Mouse (Mus musculus) lung, adult 2 months (tissue): ENCODE data around the gene Dusp2. TPM values are rescaled to one million over a fixed set of nuclear protein-coding genes. Genes with fewer than 3 reads are reported as not detected.
A peak's percentile ranks its signal among the peaks of the same experiment; 100 is the strongest.

ENCODE experiments used
- DNase-seq: peaks from one replicate; pipeline ENCODE4 v3.0.0; 2022
- H3K4me1 ChIP-seq: fragments of 200-500 bp; 2 replicates; pipeline ENCODE4 v1.6.1; 2011; ENCODE audit warnings: low read length; ENCODE audit not compliant: control insufficient read depth, insufficient read depth
- H3K4me3 ChIP-seq: fragments of 200-500 bp; replicated peaks from 2 replicates; pipeline ENCODE3; 2011; ENCODE audit warnings: low read depth, mild to moderate bottlenecking, control low read depth, low read length; ENCODE audit errors: extremely low read depth
- CTCF ChIP-seq: fragments of 200-500 bp; IDR thresholded peaks from 2 replicates; pipeline ENCODE4 v1.5.1; 2011; ENCODE audit warnings: mild to moderate bottlenecking, low read length, control low read depth; ENCODE audit not compliant: insufficient read depth
- POLR2A ChIP-seq: fragments of 200-500 bp; IDR thresholded peaks from 2 replicates; pipeline ENCODE4 v1.6.1; 2011; ENCODE audit warnings: low read depth, mild to moderate bottlenecking, control low read depth, low read length, borderline replicate concordance; ENCODE audit errors: extremely low read depth
- WGBS: fragments of 180-500 bp; shearing (Covaris S2); methylation state at CpG from one replicate; pipeline ENCODE4 v1.1.7; 2018; 5-methylcytosine and 5-hydroxymethylcytosine counted together
- polyA plus RNA-seq: library from polyadenylated mRNA; depleted of rRNA; stranded (reverse); fragments of >200 nt; gene quantifications from 2 replicates; pipeline ENCODE4 v1.2.3, GENCODE M21; 2012; rRNA removed

The Dusp2 gene
- polyA plus RNA-seq, 1 experiment: 5.2 TPM

- TF ChIP-seq CTCF (no peak), POLR2A (no peak)
- no peak overlapping the region for H3K4me3 ChIP-seq
- DNase-seq: no peak
- 85% methylated on average over 2 of the region's 2 CpGs for WGBS
- no peaks in the 10 kb centered on the region for H3K4me1 ChIP-seq
Measured at GRCm38 (mm10) chr2:127372082-127372481, 36.1 kb downstream of the Dusp2 start.

GRCm38 (mm10) chr2:127374131-127374530 lies 38.2 kb downstream of the Dusp2 start:
- WGBS: 92% methylated on average over 3 of the region's 3 CpGs
- Histone ChIP-seq H3K4me1 (no peaks in the 10 kb centered on the region), H3K4me3 (no peak overlapping the region)
- TF ChIP-seq CTCF (no peak), POLR2A (no peak)
- DNase-seq: no peak

DNA sequence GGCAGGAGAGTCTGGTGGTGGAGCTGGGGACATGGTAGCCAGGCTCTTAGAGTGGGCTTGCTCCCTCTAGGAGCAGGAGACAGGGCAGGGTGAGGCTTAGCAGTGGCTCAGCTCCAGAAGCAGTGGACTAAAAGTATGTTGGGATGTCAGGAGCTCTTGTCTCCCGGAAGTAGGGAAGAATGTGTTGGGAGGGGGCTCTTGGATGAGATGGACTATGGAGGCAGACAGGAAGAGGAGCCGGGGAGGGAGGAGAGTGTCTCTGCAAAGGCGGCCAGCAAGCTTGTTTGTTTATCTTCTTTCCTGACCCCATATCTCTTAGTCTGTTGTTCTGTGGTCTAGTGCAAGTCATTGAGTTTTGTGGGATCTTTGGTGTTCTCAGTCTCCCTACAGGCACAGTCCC lies 39.1 kb downstream of the Dusp2 start:
- TF ChIP-seq CTCF (no peak), POLR2A (no peak)
- no peak for DNase-seq
- Histone ChIP-seq H3K4me1 (no peaks in the 10 kb centered on the region), H3K4me3 (no peak overlapping the region)
- 36% methylated on average over 3 of the region's 3 CpGs for WGBS

DNA sequence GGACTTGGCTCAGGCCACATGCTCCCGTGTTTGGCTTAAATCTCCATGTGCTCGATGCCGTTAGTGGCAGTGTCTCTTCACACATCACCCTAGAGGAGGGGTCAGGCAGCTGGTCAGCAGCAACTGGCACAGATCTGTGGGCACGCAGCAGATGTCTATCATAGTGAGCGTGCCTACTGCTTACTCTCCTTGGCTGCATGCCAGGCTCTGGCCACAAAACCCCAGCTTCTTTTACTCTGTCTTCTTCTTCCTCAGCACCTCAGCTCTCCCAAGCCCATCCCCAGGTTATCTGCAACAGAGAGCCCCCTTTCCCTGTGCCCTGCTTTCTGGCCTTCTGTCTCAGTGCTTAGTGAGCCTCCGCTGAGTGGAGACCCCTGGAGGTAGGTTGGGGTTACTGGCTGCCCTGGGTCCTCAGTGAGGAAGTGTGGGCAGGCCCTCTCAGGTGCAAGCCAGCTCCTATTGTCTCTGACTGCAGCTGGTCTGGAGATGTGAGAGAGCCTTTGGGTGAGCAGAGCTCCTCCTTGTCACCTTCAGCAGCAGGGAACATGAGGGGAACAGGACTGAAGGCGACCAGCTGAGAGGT lies 39.9 kb downstream of the Dusp2 start:
- TF ChIP-seq POLR2A (no peak), CTCF (peak; percentile 31; the same call in 1 of the 2 replicates)
- Histone ChIP-seq H3K4me1 (no peaks in the 10 kb centered on the region), H3K4me3 (no peak overlapping the region)
- DNase-seq: no peak
- 43% methylated on average over 7 of the region's 7 CpGs for WGBS

DNA sequence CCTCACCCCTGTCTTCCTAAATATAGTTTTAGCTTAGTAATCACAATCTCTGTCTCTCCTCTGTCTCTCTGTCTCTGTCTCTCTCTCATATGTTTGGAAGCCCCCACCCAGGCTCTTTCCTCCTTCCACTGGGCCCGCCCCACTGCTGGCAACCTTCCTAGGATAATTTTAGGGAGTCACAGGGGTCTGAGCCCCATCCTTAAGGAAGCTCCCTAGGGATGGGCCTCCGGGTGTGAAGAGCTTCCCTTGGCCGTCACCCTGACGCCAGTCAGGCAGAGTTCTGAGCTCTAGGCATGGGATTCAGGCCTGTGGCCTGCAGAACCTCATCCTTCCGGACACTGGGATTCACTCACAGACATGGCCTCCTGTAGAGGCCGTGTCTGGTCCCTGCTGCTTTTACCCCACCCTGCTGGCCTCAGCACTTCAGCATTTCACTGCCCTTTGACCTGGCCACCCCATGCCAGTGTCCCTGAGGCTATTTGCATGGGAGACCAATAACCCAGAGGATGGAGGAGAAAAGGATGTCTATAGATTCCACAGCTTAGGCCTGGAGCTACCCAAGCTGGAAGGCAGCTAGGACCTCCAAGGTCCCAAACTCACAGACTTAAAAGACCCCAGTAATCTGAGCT lies 40.6 kb downstream of the Dusp2 start:
- H3K4me3 ChIP-seq: no peak overlapping the region
- DNase-seq: no peak
- no peaks in the 10 kb centered on the region for H3K4me1 ChIP-seq
- TF ChIP-seq POLR2A: no peak
- TF ChIP-seq CTCF: no peak
- 83% methylated on average over 6 of the region's 6 CpGs for WGBS

- Histone ChIP-seq H3K4me1 (no peaks in the 10 kb centered on the region), H3K4me3 (no peak overlapping the region)
- WGBS: 63% methylated on average over 7 of the region's 7 CpGs
- DNase-seq: no peak
- TF ChIP-seq POLR2A (no peak), CTCF (no peak)
Measured at GRCm38 (mm10) chr2:127377942-127378610, 42.1 kb downstream of the Dusp2 start.

DNA sequence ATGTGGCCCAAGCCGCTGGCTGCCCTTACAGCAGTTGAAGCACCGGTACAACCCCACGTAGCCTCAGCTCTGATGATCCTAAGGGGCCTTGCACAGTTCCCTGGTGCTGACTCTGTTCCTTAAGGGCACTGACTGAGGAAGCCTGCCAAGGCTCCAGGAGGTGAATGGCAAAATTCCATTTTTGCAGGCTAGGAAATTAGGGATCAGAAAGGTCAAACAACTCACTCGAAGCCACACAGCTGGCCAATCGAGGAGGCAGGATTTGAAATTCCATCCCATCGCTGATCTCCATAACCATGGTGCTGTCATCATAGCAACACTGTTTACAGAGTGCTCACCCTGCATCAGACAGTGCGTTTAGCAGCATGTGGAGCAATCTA lies 42.6 kb downstream of the Dusp2 start:
- H3K4me1 ChIP-seq: no peaks in the 10 kb centered on the region
- no peak for DNase-seq
- TF ChIP-seq CTCF: no peak
- no peak for TF ChIP-seq POLR2A
- no peak overlapping the region for H3K4me3 ChIP-seq
- WGBS: 52% methylated on average over 7 of the region's 7 CpGs

- H3K4me1 ChIP-seq: no peaks in the 10 kb centered on the region
- DNase-seq: no peak
- no peak overlapping the region for H3K4me3 ChIP-seq
- 61% methylated on average over 3 of the region's 3 CpGs for WGBS
- no peak for TF ChIP-seq CTCF
- no peak for TF ChIP-seq POLR2A
Measured at GRCm38 (mm10) chr2:127379250-127379649, 43.3 kb downstream of the Dusp2 start.

GRCm38 (mm10) chr2:127383881-127384280 lies 47.9 kb downstream of the Dusp2 start:
- no peak for DNase-seq
- no peak overlapping the region for H3K4me3 ChIP-seq
- H3K4me1 ChIP-seq: no peaks in the 10 kb centered on the region
- WGBS: 55% methylated on average over 7 of the region's 7 CpGs
- TF ChIP-seq CTCF (no peak), POLR2A (no peak)

GRCm38 (mm10) chr2:127387521-127387920 lies 51.6 kb downstream of the Dusp2 start:
- no peaks in the 10 kb centered on the region for H3K4me1 ChIP-seq
- WGBS: 46% methylated on average over 2 of the region's 2 CpGs
- TF ChIP-seq CTCF (no peak), POLR2A (no peak)
- H3K4me3 ChIP-seq: no peak overlapping the region
- DNase-seq: no peak

Other genes starting within 250 kb of the Dusp2 start
- 1.6 and 2.9 TPM in 2 replicates for gene Ncaph, start 202.2 kb upstream of the Dusp2 start, polyA plus RNA-seq
- 12.8 and 14.6 TPM in 2 replicates for gene Itpripl1, start 192.7 kb upstream of the Dusp2 start, polyA plus RNA-seq
- 1.2 and 1.6 TPM in 2 replicates for gene 1810024B03Rik, start 127.9 kb upstream of the Dusp2 start, polyA plus RNA-seq
- gene Snrnp200, start 127.8 kb upstream of the Dusp2 start, polyA plus RNA-seq: 41.4 and 52.0 TPM in 2 replicates
- 46.7 and 67.3 TPM in 2 replicates for gene Ciao1, start 88.3 kb upstream of the Dusp2 start, polyA plus RNA-seq
- 74.4 and 86.6 TPM in 2 replicates for gene Tmem127, start 88.3 kb upstream of the Dusp2 start, polyA plus RNA-seq
- 28.9 and 29.3 TPM in 2 replicates for gene Stard7, start 65.9 kb upstream of the Dusp2 start, polyA plus RNA-seq
- gene Astl, start 2.5 kb downstream of the Dusp2 start, polyA plus RNA-seq: not detected in 2 replicates
- gene Adra2b, start 27.0 kb downstream of the Dusp2 start, polyA plus RNA-seq: 0.48 and 0.51 TPM in 2 replicates
- gene Gpat2, start 89.0 kb downstream of the Dusp2 start, polyA plus RNA-seq: 0.15 and 0.29 TPM in 2 replicates
- gene Fahd2a, start 108.4 kb downstream of the Dusp2 start, polyA plus RNA-seq: 11.1 and 14.0 TPM in 2 replicates
- gene Kcnip3, start 185.9 kb downstream of the Dusp2 start, polyA plus RNA-seq: 1.5 and 3.1 TPM in 2 replicates
- gene Prom2, start 205.3 kb downstream of the Dusp2 start, polyA plus RNA-seq: 1.0 and 9.6 TPM in 2 replicates